Comparison of ENCODE assay signal across 19 mouse cellular contexts in genomic region chr15:56858134-56858533, GRCm38 (mm10).
DNase-seq lines count a peak whose midpoint lies in the region; ATAC-seq and TF ChIP-seq lines count a peak whose summit lies in the region.
"Had no signal": no experiment of that assay in that cellular context is flagged by ENCODE, and none has a peak within 500 bp of the region (broad histone marks: within the 10 kb centered on the region; RNA-seq: fewer than 3 reads in every experiment).

No protein-coding gene starts in this region.

- H3K27ac ChIP-seq in kidney, embryonic 14.5 days (ENCODE audit: low read depth, low read length): no peak overlapping the region
- no peak overlapping the region for H3K27ac ChIP-seq in kidney, adult 2 months (ENCODE audit: insufficient read depth, low read depth, low read length)
- no peak overlapping the region for H3K27ac ChIP-seq in neural tube, embryonic 15.5 days (replicated peaks)
- H3K27ac ChIP-seq: embryonic facial prominence, embryonic 15.5 days; hindbrain, embryonic 14.5 days; limb, embryonic 10.5 days had no signal

- H3K36me3 ChIP-seq in kidney, embryonic 14.5 days (ENCODE audit: control insufficient read depth, insufficient read depth, low read length): no peaks in the 10 kb centered on the region
- H3K36me3 ChIP-seq in kidney, adult 2 months (ENCODE audit: control insufficient read depth, insufficient read depth, low read length): no peaks in the 10 kb centered on the region
- no peaks in the 10 kb centered on the region for H3K36me3 ChIP-seq in neural tube, embryonic 15.5 days
- no peaks in the 10 kb centered on the region for H3K36me3 ChIP-seq in myocyte (ENCODE audit: control insufficient read depth, insufficient read depth)
- H3K36me3 ChIP-seq: embryonic facial prominence, embryonic 15.5 days; G1E; heart, embryonic 12.5 days; limb, embryonic 10.5 days had no signal

- H3K27me3 ChIP-seq in kidney, embryonic 14.5 days (ENCODE audit: control insufficient read depth, insufficient read depth, low read length): no peaks in the 10 kb centered on the region
- no peaks in the 10 kb centered on the region for H3K27me3 ChIP-seq in kidney, adult 2 months (replicated peaks; ENCODE audit: control insufficient read depth, insufficient read depth, low read length)
- no peaks in the 10 kb centered on the region for H3K27me3 ChIP-seq in neural tube, embryonic 15.5 days (replicated peaks)
- H3K27me3 ChIP-seq in myocyte (ENCODE audit: control insufficient read depth, insufficient read depth, insufficient read length): no peaks in the 10 kb centered on the region
- H3K27me3 ChIP-seq: embryonic facial prominence, embryonic 15.5 days; heart, embryonic 12.5 days had no signal

- peak; percentile 95 for ATAC-seq in kidney, embryonic 14.5 days (ENCODE audit: low FRiP score, low TSS enrichment)
- no peak for ATAC-seq in neural tube, embryonic 15.5 days (ENCODE audit: low FRiP score)
- no peak for ATAC-seq in CD4-positive, CD25-positive, alpha-beta regulatory T cell, adult 4 months
- ATAC-seq: activated CD4-positive, CD25-positive, alpha-beta regulatory T cell, adult 4 months; intestine, embryonic 16.5 days had no signal

- no peak overlapping the region for H3K4me3 ChIP-seq in kidney, embryonic 14.5 days (ENCODE audit: low read length)
- no peak overlapping the region for H3K4me3 ChIP-seq in kidney, adult 2 months (ENCODE audit: insufficient read depth, low read depth, low read length)
- H3K4me3 ChIP-seq in neural tube, embryonic 15.5 days (replicated peaks): no peak overlapping the region
- no peak overlapping the region for H3K4me3 ChIP-seq in myocyte
- H3K4me3 ChIP-seq: embryonic facial prominence, embryonic 15.5 days; heart, embryonic 12.5 days; limb, embryonic 10.5 days had no signal

- TF ChIP-seq CTCF in kidney, adult 2 months (conservative IDR thresholded peaks at IDR 0.05; ENCODE audit: insufficient read depth, insufficient read length, low read depth, low read length): no peak

- DNase-seq in kidney, adult 2 months: no peak
- DNase-seq in neural tube, embryonic 10.5 days (ENCODE audit: extremely low spot score, low spot score): peak; percentile 56
- no peak for DNase-seq in gastrocnemius, postnatal 25 days
- DNase-seq: adrenal gland, postnatal 10 days; cerebellum, adult 11 months; cerebellum, postnatal 10 days; layer of hippocampus, adult 9-11 months; lung, adult 18-20 months had no signal

- H3K4me2 ChIP-seq in kidney, embryonic 14.5 days (replicated peaks; ENCODE audit: low read depth, low read length): no peak overlapping the region
- H3K4me2 ChIP-seq in neural tube, embryonic 15.5 days: no peak overlapping the region
- peak overlapping the region; percentile 56 for H3K4me2 ChIP-seq in myocyte (ENCODE audit: low read depth)
- H3K4me2 ChIP-seq: embryonic facial prominence, embryonic 15.5 days; heart, embryonic 12.5 days; hindbrain, embryonic 14.5 days had no signal

- no peak for TF ChIP-seq POLR2A in kidney, adult 2 months (IDR thresholded peaks at IDR 0.05; ENCODE audit: low read depth, low read length)
- TF ChIP-seq POLR2A in myocyte (IDR thresholded peaks at IDR 0.05; ENCODE audit: insufficient read length, low read depth): no peak

- H3K9me3 ChIP-seq in kidney, embryonic 14.5 days (ENCODE audit: control insufficient read depth, low read length): no peaks in the 10 kb centered on the region
- no peaks in the 10 kb centered on the region for H3K9me3 ChIP-seq in neural tube, embryonic 15.5 days (replicated peaks)
- H3K9me3 ChIP-seq: embryonic facial prominence, embryonic 15.5 days; G1E; heart, embryonic 12.5 days; limb, embryonic 10.5 days had no signal

- no peak overlapping the region for H3ac ChIP-seq in myocyte (ENCODE audit: control insufficient read depth, insufficient read length)

- no peak overlapping the region for H3K9ac ChIP-seq in kidney, embryonic 14.5 days (ENCODE audit: low read depth, low read length)
- no peak overlapping the region for H3K9ac ChIP-seq in neural tube, embryonic 15.5 days (replicated peaks)
- H3K9ac ChIP-seq: embryonic facial prominence, embryonic 15.5 days; heart, embryonic 12.5 days; hindbrain, embryonic 14.5 days had no signal

- H3K79me2 ChIP-seq in myocyte (ENCODE audit: control insufficient read depth, insufficient read depth): no peaks in the 10 kb centered on the region

- 12% methylated on average over 3 of the region's 3 CpGs for WGBS in kidney, embryonic 14.5 days
- 15% methylated on average over 3 of the region's 3 CpGs for WGBS in kidney, adult 2 months
- WGBS in neural tube, embryonic 15.5 days: 13% methylated on average over 3 of the region's 3 CpGs

- H3K4me1 ChIP-seq in kidney, embryonic 14.5 days (ENCODE audit: control insufficient read depth, insufficient read depth, low read length): peaks cover 4% of the 10 kb centered on the region; the same call in 1 of the 2 replicates
- H3K4me1 ChIP-seq in kidney, adult 2 months (ENCODE audit: control insufficient read depth, insufficient read depth, low read length): no peaks in the 10 kb centered on the region
- peaks cover 6% of the 10 kb centered on the region; the same call in 1 of the 2 replicates for H3K4me1 ChIP-seq in neural tube, embryonic 15.5 days

TF ChIP-seq in myocyte, 11 proteins besides CTCF, POLR2A, EP300 and RAD21:
- TF ChIP-seq SRF (IDR thresholded peaks at IDR 0.05; ENCODE audit: control insufficient read depth, insufficient read length, low read depth) (no peak), CEBPB (IDR thresholded peaks at IDR 0.05; ENCODE audit: insufficient read depth, poor library complexity, severe bottlenecking) (no peak), E2F4 (IDR thresholded peaks at IDR 0.05; ENCODE audit: insufficient read depth) (no peak), MYOG (IDR thresholded peaks at IDR 0.05; ENCODE audit: control insufficient read depth in 1 of 3, insufficient read depth in 1 of 3, insufficient read length in 2 of 3, low read depth in 2 of 3) (no peak), POLR2AphosphoS2 (IDR thresholded peaks at IDR 0.05; ENCODE audit: insufficient read length, low read depth) (no peak)
